Mouse (Mus musculus): ENCODE data around the gene Adam11. TPM values are rescaled to one million over a fixed set of nuclear protein-coding genes. Genes with fewer than 3 reads are reported as not detected.

Gene Adam11
- polyA plus RNA-seq, 1 experiment from 2014 or later: 5.4 TPM

DNA sequence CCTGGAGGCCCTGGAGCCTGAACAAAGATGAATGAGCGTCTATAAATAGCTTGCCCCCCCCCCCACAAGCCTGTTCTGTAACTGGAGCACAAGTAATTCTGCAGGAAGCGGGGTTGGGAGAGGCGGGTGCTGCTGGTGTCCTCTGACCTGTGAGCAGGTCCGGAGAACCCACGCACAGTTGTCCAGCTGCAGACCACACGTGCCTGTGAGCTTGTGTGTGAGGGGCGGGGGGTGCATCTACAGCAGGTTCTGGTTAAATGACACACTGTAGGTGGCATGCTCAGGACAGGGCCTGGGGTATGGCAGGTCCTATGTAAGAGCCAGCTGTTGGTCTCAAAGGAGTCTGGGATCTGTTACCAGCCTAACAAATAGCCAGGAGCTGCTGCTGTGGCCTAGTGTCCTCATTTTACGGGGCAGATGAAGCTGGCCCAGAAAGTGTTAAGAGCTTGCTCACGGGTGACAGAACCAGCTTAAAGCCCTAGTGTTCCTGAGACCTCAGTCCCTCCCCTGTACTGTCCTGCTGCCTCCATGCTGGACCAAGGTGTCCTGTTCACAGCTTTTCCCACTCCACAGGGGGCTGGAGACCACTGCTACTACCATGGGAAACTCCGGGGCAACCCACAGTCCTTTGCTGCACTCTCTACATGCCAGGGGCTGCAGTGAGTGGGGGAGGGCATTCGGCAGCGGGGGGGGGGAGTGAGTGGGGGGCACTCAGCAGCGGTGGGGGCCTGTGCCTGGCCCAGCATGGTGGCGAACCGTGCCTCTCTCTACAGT lies 9.6 kb downstream of the Adam11 start:
- WGBS (ENCODE audit: insufficient replicate concordance): 29% methylated on average over 15 of the region's 15 CpGs
- peak overlapping the region; percentile 40; the same call in 1 of the 2 replicates for H3K9ac ChIP-seq (ENCODE audit: low read depth, low read length)
- no peaks in the 10 kb centered on the region for H3K9me3 ChIP-seq (replicated peaks; ENCODE audit: control insufficient read depth, low read length)
- no peak for ATAC-seq (replicated peaks; ENCODE audit: insufficient number of reproducible peaks, low FRiP score, low TSS enrichment)
- H3K4me1 ChIP-seq (ENCODE audit: control insufficient read depth, insufficient read depth, low read length): peaks cover 20% of the 10 kb centered on the region
- no peak overlapping the region for H3K4me3 ChIP-seq (ENCODE audit: low read depth, low read length)
- no peaks in the 10 kb centered on the region for H3K36me3 ChIP-seq (ENCODE audit: control insufficient read depth, insufficient read depth, low read length)
- peak overlapping the region; percentile 54 for H3K27ac ChIP-seq (ENCODE audit: low read depth, low read length)
- peaks cover 16% of the 10 kb centered on the region for H3K27me3 ChIP-seq (ENCODE audit: control insufficient read depth, insufficient read depth, low read length)
- H3K4me2 ChIP-seq: peak overlapping the region; percentile 22

GRCm38 (mm10) chr11:102771916-102772714 lies 10.9 kb downstream of the Adam11 start:
- H3K36me3 ChIP-seq (ENCODE audit: control insufficient read depth, insufficient read depth, low read length): 0 out of 2 replicates have a peak, but pooled peaks cover 3% of the 10 kb centered on the region
- WGBS (ENCODE audit: insufficient replicate concordance): 35% methylated on average over 16 of the region's 16 CpGs
- peaks cover 16% of the 10 kb centered on the region for H3K27me3 ChIP-seq (ENCODE audit: control insufficient read depth, insufficient read depth, low read length)
- H3K27ac ChIP-seq (ENCODE audit: low read depth, low read length): no peak overlapping the region
- no peak overlapping the region for H3K4me3 ChIP-seq (ENCODE audit: low read depth, low read length)
- H3K4me2 ChIP-seq: no peak overlapping the region
- no peak for ATAC-seq (replicated peaks; ENCODE audit: insufficient number of reproducible peaks, low FRiP score, low TSS enrichment)
- H3K9ac ChIP-seq (ENCODE audit: low read depth, low read length): no peak overlapping the region
- peaks cover 20% of the 10 kb centered on the region for H3K4me1 ChIP-seq (ENCODE audit: control insufficient read depth, insufficient read depth, low read length)
- H3K9me3 ChIP-seq (replicated peaks; ENCODE audit: control insufficient read depth, low read length): no peaks in the 10 kb centered on the region

GRCm38 (mm10) chr11:102772771-102773700 lies 11.8 kb downstream of the Adam11 start:
- H3K4me2 ChIP-seq: no peak overlapping the region
- WGBS (ENCODE audit: insufficient replicate concordance): 72% methylated on average over 18 of the region's 18 CpGs

DNA sequence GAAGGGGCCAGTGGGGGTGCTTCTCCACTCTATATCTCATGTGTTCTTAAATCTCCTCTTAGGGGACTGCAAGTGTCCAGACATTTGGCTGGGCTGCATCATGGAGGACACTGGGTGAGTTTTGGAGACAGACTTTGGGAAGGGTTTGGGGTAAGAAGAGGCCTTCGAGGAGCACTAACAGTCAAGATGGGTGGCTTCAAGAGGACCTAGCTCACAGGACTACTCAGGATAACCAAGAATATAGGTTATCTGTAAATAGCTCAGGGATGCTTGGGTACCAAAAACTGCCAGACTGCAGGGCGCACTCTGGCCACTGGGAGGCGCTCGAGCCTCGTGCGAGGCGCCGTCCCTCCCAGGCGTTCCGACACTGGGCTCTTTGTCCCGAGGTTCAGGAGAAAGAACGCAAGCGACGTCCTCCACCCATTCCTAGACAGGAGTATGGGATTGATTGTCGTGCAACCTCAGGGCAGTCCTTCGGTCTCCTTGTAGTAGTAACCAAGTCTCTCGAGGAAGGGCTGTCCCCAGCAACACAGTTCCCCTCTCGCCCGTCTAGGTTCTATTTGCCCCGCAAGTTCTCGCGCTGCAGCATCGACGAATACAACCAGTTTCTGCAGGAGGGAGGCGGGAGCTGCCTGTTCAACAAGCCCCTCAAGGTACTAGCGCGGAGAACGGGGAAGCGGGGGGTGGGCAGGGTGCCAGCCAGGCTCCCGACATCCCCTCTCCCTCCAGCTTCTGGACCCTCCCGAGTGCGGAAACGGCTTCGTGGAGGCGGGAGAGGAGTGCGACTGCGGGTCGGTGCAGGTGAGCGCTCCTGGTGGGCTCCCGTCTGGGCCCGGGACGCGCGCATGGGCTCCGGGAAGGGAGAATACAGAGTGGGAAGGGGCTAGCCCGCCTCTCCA lies 12.7 kb downstream of the Adam11 start:
- H3K4me2 ChIP-seq: peak overlapping the region; percentile 85
- H3K4me1 ChIP-seq (ENCODE audit: control insufficient read depth, insufficient read depth, low read length): peaks cover 29% of the 10 kb centered on the region
- H3K36me3 ChIP-seq (ENCODE audit: control insufficient read depth, insufficient read depth, low read length): 0 out of 2 replicates have a peak, but pooled peaks cover 3% of the 10 kb centered on the region
- H3K27ac ChIP-seq (ENCODE audit: low read depth, low read length): peak overlapping the region; percentile 77
- peak overlapping the region; percentile 45 for H3K4me3 ChIP-seq (ENCODE audit: low read depth, low read length)
- peak overlapping the region; percentile 74 for H3K9ac ChIP-seq (ENCODE audit: low read depth, low read length)
- under 1% methylated on average over 46 of the region's 46 CpGs for WGBS (ENCODE audit: insufficient replicate concordance)
- no peak for ATAC-seq (replicated peaks; ENCODE audit: insufficient number of reproducible peaks, low FRiP score, low TSS enrichment)
- no peaks in the 10 kb centered on the region for H3K9me3 ChIP-seq (replicated peaks; ENCODE audit: control insufficient read depth, low read length)
- peaks cover 16% of the 10 kb centered on the region for H3K27me3 ChIP-seq (ENCODE audit: control insufficient read depth, insufficient read depth, low read length)

More at GRCm38 (mm10) chr11:102772771-102773700, 11.8 kb downstream of the Adam11 start:
- Histone ChIP-seq H3K4me3 (ENCODE audit: low read depth, low read length) (no peak overlapping the region), H3K9me3 (replicated peaks; ENCODE audit: control insufficient read depth, low read length) (no peaks in the 10 kb centered on the region), H3K27me3 (ENCODE audit: control insufficient read depth, insufficient read depth, low read length) (peaks cover 16% of the 10 kb centered on the region), H3K9ac (ENCODE audit: low read depth, low read length) (no peak overlapping the region), H3K27ac (ENCODE audit: low read depth, low read length) (no peak overlapping the region), H3K36me3 (ENCODE audit: control insufficient read depth, insufficient read depth, low read length) (0 out of 2 replicates have a peak, but pooled peaks cover 3% of the 10 kb centered on the region), H3K4me1 (ENCODE audit: control insufficient read depth, insufficient read depth, low read length) (peaks cover 25% of the 10 kb centered on the region)
- ATAC-seq (replicated peaks; ENCODE audit: insufficient number of reproducible peaks, low FRiP score, low TSS enrichment): no peak

- Histone ChIP-seq H3K9me3 (replicated peaks; ENCODE audit: control insufficient read depth, low read length) (no peaks in the 10 kb centered on the region), H3K4me1 (ENCODE audit: control insufficient read depth, insufficient read depth, low read length) (peaks cover 27% of the 10 kb centered on the region), H3K27ac (ENCODE audit: low read depth, low read length) (0 out of 2 replicates have a peak overlapping the region, but pooled peaks have one; percentile 77), H3K9ac (ENCODE audit: low read depth, low read length) (peak overlapping the region; percentile 74; the same call in 1 of the 2 replicates), H3K4me2 (peak overlapping the region; percentile 85), H3K27me3 (ENCODE audit: control insufficient read depth, insufficient read depth, low read length) (peaks cover 16% of the 10 kb centered on the region), H3K4me3 (ENCODE audit: low read depth, low read length) (peak overlapping the region; percentile 45), H3K36me3 (ENCODE audit: control insufficient read depth, insufficient read depth, low read length) (0 out of 2 replicates have a peak, but pooled peaks cover 3% of the 10 kb centered on the region)
- WGBS (ENCODE audit: insufficient replicate concordance): 1% methylated on average over 24 of the region's 25 CpGs
- ATAC-seq (replicated peaks; ENCODE audit: insufficient number of reproducible peaks, low FRiP score, low TSS enrichment): peak; percentile 70
These were observed 13.4 kb downstream of the Adam11 start for GRCm38 (mm10) chr11:102774621-102775141.

DNA sequence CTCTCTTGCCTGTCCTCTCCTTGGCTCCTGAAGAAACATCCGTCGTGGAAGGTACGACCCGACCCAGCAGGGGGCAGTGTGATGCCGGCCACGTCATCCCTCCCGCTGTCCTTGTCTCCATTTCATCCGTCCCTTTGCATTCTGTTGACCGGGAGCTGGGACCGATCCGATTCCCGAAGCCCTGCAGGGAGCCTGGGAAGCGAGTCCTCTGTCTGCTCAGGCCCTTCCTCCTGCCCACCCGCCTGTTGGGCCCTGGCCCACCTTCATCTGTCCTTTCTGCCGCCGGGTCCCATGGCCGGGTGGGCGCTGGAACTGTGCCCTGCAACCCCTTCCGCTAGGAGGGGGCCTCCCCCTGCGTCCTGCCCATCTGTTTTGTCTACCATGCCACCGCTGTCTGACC lies 16.4 kb downstream of the Adam11 start:
- ATAC-seq (replicated peaks; ENCODE audit: insufficient number of reproducible peaks, low FRiP score, low TSS enrichment): no peak; the same call in 1 of the 2 replicates
- no peak overlapping the region for H3K27ac ChIP-seq (ENCODE audit: low read depth, low read length)
- peak overlapping the region; percentile 72 for H3K9ac ChIP-seq (ENCODE audit: low read depth, low read length)
- H3K9me3 ChIP-seq (replicated peaks; ENCODE audit: control insufficient read depth, low read length): no peaks in the 10 kb centered on the region
- H3K4me1 ChIP-seq (ENCODE audit: control insufficient read depth, insufficient read depth, low read length): peaks cover 29% of the 10 kb centered on the region
- WGBS (ENCODE audit: insufficient replicate concordance): 29% methylated on average over 21 of the region's 21 CpGs
- peaks cover 7% of the 10 kb centered on the region; the same call in 1 of the 2 replicates for H3K27me3 ChIP-seq (ENCODE audit: control insufficient read depth, insufficient read depth, low read length)
- peak overlapping the region; percentile 29 for H3K4me3 ChIP-seq (ENCODE audit: low read depth, low read length)
- H3K4me2 ChIP-seq: peak overlapping the region; percentile 64
- H3K36me3 ChIP-seq (ENCODE audit: control insufficient read depth, insufficient read depth, low read length): 0 out of 2 replicates have a peak, but pooled peaks cover 3% of the 10 kb centered on the region

DNA sequence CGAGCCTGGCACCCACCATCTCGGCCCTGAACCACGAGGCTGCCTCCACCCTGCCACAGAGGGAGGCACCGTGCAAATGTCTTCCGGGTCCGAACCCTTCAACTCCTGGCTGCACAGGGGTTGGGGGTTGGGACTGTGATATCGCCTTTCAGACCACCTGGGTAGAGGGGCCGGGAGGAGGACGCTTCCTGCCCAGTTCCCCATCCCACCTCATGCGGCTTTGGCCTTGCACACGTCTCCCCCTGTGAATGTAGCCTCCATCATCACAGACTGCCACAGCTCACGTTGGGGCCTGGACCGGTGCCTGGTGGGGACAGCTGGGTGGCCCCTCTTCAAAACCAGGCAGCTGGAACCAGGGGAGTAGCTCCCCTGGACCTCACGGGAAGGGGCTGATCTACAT lies 16.9 kb downstream of the Adam11 start:
- H3K9me3 ChIP-seq (replicated peaks; ENCODE audit: control insufficient read depth, low read length): no peaks in the 10 kb centered on the region
- H3K4me1 ChIP-seq (ENCODE audit: control insufficient read depth, insufficient read depth, low read length): peaks cover 35% of the 10 kb centered on the region
- H3K4me3 ChIP-seq (ENCODE audit: low read depth, low read length): no peak overlapping the region
- peak overlapping the region; percentile 64 for H3K4me2 ChIP-seq
- peak overlapping the region; percentile 72 for H3K9ac ChIP-seq (ENCODE audit: low read depth, low read length)
- H3K27ac ChIP-seq (ENCODE audit: low read depth, low read length): 0 out of 2 replicates have a peak overlapping the region, but pooled peaks have one; percentile 1
- H3K36me3 ChIP-seq (ENCODE audit: control insufficient read depth, insufficient read depth, low read length): 0 out of 2 replicates have a peak, but pooled peaks cover 3% of the 10 kb centered on the region
- no peak for ATAC-seq (replicated peaks; ENCODE audit: insufficient number of reproducible peaks, low FRiP score, low TSS enrichment)
- 35% methylated on average over 14 of the region's 14 CpGs for WGBS (ENCODE audit: insufficient replicate concordance)
- 0 out of 2 replicates have a peak, but pooled peaks cover 2% of the 10 kb centered on the region for H3K27me3 ChIP-seq (ENCODE audit: control insufficient read depth, insufficient read depth, low read length)
